Mouse (Mus musculus) left cerebral cortex, postnatal 36 days (tissue): ENCODE measurements around the gene Fry. TPM values are rescaled to one million over a fixed set of nuclear protein-coding genes. Genes with fewer than 3 reads are reported as not detected.

ENCODE experiments used
- DNase-seq, 2 experiments: peaks; one replicate each; pipeline ENCODE4 v3.0.0; 2021 to 2022; ENCODE audit warnings: low spot score in 2 of 2, mixed read lengths in 1 of 2
- intact Hi-C: fragments of 180-260 bp; cut with DNase I; formaldehyde crosslinking; loops from one replicate; pipeline ENCODE4 v1.15.1; 2025
- total RNA-seq, 2 experiments: library from RNA; stranded (reverse); gene quantifications; 2 replicates each; pipeline ENCODE4 v1.2.3; 2021

Fry gene
- total RNA-seq, 2 experiments from 2014 or later = 166 to 217 TPM

GRCm38 (mm10) chr5:150541302-150541701, 422.9 kb downstream of the Fry start:
- DNase-seq = no peak
- intact Hi-C loops = no loop called here

GRCm38 (mm10) chr5:150543184-150543583, 424.7 kb downstream of the Fry start:
- no peak for DNase-seq

More at GRCm38 (mm10) chr5:150543184-150543583, 424.7 kb downstream of the Fry start:
- intact Hi-C loops = no loop called here

Other genes with a start within 250 kb of the Fry start
- gene Rxfp2, start 100.0 kb upstream of the Fry start, total RNA-seq = 1 to 10 TPM; 1.4 TPM